Mouse (Mus musculus): ENCODE data around the gene Hoxa3. TPM values are rescaled to one million over a fixed set of nuclear protein-coding genes. Genes with fewer than 3 reads are reported as not detected.

Gene Hoxa3
- polyA plus RNA-seq, 3 experiments from 2014 or later = not detected

DNA sequence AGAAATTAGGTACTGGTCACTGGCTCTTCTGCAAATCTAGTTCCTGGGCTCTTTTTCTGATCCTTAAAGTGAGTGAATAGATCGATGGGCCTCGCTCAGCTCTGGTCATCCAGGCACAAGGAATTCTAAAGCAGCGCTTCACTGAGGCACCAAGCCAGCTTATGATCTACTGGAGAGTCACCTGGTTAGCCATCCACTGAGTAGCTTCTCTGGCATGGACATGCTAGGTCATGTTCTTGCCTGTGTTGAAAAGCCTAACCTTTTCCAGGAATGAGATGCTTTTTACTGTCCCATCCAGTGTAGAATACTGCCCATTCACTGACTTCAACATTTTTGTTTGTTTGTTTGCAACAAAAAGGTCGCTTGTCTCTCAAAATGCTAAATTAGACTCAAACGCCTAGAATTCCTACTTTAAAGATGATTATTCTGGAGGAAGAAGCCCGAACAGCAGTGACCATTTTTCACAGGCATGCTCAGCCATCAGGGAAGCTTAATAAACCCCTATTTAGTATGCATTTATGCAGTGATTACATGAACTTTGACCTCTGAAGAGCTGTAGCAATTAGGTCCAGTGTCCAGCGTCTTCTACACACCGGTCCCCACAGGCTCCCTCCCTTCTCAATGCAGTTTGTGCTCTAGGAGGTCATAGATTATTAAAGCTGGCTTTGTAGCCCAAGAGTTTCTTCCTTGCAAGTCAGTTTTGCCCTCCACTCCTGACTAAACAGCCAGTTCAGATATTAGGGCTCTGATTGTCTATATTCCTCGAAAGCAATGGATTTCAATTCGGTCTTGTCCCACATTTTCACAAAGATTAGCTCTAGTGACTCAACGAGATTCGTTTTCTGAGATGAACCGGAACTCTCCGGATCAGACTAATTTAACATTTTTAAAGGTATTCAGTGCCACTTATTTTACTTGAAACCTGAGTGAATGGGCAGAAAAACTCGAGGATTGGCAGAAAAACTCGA lies 60.6 kb downstream of the Hoxa3 start:
- no peak for ATAC-seq

DNA sequence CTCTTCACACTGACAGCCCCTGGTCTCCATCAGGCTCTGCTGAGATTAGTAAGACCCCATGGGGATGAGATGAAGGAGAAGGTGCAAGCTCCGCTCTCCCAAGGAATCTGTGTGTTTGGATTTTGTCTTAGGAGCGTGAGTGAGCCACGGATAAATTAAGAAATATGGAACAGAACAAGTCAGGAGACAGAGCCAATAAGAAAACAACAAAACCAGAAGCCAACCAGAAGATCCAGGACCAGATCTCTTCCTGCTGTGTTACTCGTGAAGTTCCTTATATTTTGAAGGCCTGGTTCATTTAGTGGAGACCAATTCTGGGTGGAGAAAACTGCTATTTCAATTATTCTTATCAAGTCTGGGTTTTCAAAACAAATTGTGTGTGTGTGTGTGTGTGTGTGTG lies 61.6 kb downstream of the Hoxa3 start:
- no peak for ATAC-seq

DNA sequence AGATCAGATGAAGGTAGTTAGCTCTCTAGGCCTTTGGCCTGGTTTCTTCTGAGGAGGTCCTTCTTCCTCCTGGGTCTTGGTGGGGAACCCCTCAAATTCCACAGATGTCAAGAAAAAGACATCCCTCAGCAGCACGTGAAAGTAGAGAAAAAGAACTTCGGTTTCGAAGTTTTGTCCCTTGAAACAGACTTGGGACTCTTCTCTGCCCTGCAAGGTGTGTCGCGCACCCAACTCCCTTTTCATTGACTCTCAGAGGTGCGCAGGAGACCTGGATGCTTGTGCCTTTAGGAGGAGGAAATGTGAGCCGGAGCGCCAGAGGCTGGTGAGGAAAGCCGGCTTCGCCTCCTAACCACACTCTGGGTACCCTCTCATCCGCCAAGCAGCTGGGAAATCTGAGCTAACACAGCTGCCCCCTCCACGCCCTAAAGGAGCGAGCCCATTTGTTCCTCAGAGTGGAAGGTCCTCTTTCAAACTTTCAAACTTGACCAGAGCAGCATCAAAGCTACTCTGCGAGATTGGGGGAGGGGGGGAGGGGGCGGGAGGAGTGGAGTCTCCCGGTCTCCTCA lies 62.7 kb downstream of the Hoxa3 start:
- ATAC-seq = no peak

DNA sequence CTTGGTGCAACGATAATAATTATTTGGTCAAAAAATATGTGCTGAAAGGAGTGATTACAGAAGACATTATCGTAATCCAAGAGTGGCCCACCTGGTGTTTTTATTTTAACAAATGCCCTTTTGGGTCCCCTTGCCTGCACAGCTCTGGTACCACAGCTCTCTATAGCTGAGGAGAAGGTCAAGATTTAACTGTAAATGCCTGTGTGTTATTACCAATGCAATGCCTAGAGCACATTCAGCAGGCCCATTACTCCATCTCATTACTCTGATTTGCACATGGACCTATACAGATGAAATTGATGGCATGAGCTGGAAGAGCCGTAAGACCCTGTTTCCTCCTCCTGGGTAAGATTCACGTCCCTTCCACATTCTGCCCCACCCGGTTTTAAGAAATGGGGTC lies 74.0 kb downstream of the Hoxa3 start:
- no peak for ATAC-seq

DNA sequence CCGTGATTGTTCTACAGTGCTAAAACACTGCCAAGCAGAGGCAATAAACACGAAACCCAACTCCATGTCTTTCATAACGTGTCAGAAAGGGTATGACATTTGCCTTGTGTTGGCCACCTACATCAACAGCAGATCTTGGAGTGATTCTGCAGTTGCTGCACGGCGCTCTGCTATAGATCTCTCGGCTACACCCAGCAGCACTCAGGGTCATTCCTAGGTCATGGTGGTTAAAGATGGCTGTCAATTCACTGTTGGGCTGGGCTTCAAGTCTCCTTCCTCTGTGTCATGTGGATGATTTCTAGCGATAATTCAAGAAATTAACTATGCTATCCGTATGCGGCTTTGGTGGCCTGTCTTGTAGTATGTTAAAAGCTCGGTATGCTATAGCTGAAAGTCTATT lies 74.6 kb downstream of the Hoxa3 start:
- no peak for ATAC-seq

DNA sequence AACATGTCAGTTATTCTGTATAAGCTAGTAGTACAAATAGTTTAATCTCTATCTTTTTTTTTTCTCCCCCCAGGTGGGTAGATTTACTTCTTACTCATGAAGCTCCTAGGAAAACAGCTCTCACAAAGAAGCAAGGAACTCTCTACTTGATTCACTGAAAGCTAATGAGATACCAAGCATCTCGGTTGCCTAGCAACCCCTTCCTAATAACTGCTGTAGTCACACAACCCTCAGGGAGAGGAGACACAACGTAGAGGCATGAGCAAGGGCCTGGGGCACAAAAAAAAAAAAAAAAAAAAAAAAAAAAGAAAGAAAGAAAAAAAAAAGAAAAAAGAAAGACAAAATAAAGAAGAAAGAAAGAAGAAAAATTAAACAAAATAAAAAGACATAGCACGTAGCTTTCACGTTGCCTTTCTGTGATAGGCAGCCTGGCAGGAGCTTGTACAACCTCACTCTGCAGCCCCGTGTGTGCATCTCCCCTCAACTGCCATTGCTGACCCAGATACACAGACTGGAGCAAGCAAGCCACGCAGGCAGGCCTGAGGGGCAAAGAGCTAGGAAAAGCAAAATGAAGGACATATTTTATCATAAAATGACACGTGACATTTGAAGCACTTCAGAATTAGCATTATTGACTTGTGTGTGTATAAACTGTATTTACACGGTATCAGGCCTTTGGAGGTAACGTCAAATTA lies 75.1 kb downstream of the Hoxa3 start:
- no peak for ATAC-seq

DNA sequence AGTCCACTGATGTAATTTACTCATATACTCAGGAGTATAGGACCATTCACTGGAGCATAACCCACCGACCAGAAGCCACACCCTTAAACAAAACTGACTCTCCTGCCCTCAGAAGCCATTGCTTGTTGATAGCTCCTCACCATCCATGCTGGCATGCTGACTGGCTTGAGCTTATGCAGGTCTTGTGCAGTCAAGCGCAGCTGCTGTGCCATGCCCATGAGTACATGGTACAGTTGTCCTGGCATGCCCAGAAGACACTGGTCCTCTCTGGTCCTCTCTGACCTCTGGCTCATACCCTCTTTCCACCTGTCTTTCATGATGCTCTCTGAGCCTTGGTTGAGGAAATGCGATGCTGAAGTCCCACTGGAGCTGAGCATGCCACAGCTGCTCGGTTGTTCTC lies 89.5 kb downstream of the Hoxa3 start:
- ATAC-seq = no peak

DNA sequence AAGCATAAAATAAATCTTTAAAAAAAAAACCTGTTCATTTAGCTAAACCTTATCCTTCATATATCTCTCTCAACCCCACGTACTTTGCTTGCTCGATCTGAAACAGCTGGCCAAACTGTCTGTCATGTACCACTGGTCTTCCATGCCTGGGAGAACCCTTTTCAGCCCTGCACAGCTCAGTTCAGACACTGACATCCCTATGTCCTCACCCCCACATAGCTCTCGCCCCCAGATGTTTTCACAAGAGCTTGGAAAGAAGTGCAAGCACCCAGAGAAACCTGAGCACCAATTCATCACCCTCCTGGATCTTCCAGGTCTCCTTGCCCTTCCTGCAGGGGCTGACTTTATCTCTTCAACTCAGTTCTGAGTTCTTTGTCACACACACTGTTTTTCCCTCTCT lies 92.0 kb downstream of the Hoxa3 start:
- no peak for ATAC-seq

Other genes starting within 250 kb of the Hoxa3 start
- 10 to 100 TPM; 15.9 to 33.0 (median 17.8) TPM for gene Skap2, start 200.8 kb downstream of the Hoxa3 start, polyA plus RNA-seq (2017; shearing (Covaris generic))
- gene Hoxa1, start 55.0 kb downstream of the Hoxa3 start, polyA plus RNA-seq (2017; shearing (Covaris generic)) = not detected
- not detected for gene Hoxa2, start 48.5 kb downstream of the Hoxa3 start, polyA plus RNA-seq (2017; shearing (Covaris generic))
- gene 5730596B20Rik, start 35.8 kb downstream of the Hoxa3 start, polyA plus RNA-seq (2017; shearing (Covaris generic)) = not detected
- not detected for gene Hoxa4, start 21.6 kb downstream of the Hoxa3 start, polyA plus RNA-seq (2017; shearing (Covaris generic))
- gene Hoxa5, start 8.7 kb downstream of the Hoxa3 start, polyA plus RNA-seq (2017; shearing (Covaris generic)) = not detected
- gene Hoxa6, start 4.6 kb downstream of the Hoxa3 start, polyA plus RNA-seq (2017; shearing (Covaris generic)) = not detected
- not detected for gene Gm28308, start within 50 bp of the Hoxa3 start, polyA plus RNA-seq (2017; shearing (Covaris generic))
- gene Hoxa7, start 8.5 kb upstream of the Hoxa3 start, polyA plus RNA-seq (2017; shearing (Covaris generic)) = not detected
- under 1 TPM in 2 of 3 experiments, not detected in 1; 0.13 to 0.32 TPM for gene Hoxa9, start 17.8 kb upstream of the Hoxa3 start, polyA plus RNA-seq (2017; shearing (Covaris generic))
- gene Hoxa10, start 27.5 kb upstream of the Hoxa3 start, polyA plus RNA-seq (2017; shearing (Covaris generic)) = not detected
- not detected for gene Hoxa11, start 32.5 kb upstream of the Hoxa3 start, polyA plus RNA-seq (2017; shearing (Covaris generic))
- gene Hoxa13, start 47.5 kb upstream of the Hoxa3 start, polyA plus RNA-seq (2017; shearing (Covaris generic)) = not detected
- not detected for gene Evx1, start 100.2 kb upstream of the Hoxa3 start, polyA plus RNA-seq (2017; shearing (Covaris generic))